Mouse (Mus musculus) heart, adult 2 months (tissue): Measurements from ENCODE around the gene Arhgap5.

Source experiments
- CTCF ChIP-seq: fragments of 200-600 bp; IDR thresholded peaks from 2 replicates; pipeline ENCODE4 v1.8.1; 2022; ENCODE audit warnings: antibody characterized with exemption, mild to moderate bottlenecking, moderate library complexity
- POLR2A ChIP-seq: fragments of 200-500 bp; IDR thresholded peaks from 2 replicates; pipeline ENCODE4 v1.6.1; 2011; ENCODE audit warnings: mild to moderate bottlenecking, low read depth, low read length, control low read depth; ENCODE audit not compliant: insufficient read depth

GRCm38 (mm10) chr12:52504331-52505181, 784 bp downstream of the Arhgap5 start:
- TF ChIP-seq CTCF (no peak), POLR2A (no peak)
